Mouse (Mus musculus): Measurements from ENCODE around the gene Gm436.

Gm436 gene

DNA sequence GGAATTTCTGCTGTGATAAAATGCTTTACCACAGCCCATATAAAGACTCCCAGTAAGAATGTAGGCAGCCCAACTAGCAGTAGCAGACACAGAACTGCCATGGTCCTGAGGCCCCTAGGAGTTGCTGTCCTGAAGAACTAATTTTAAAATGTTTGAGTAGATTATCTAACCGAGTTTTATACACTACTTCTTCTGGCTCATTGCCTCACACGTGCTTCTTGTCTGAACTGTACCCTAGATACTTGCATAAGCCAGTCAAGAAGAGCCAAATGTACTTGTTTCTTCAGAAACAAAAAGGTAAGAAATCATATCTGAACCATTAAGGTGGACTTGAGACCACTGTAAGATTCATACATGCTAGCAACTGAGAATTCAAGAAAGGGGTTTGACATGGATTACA, at the start of gene Gm436:
Gene Gm436, minus strand, starts transcription at position 101 of the 400 bp plus-strand sequence.
- no peak for DNase-seq

DNA sequence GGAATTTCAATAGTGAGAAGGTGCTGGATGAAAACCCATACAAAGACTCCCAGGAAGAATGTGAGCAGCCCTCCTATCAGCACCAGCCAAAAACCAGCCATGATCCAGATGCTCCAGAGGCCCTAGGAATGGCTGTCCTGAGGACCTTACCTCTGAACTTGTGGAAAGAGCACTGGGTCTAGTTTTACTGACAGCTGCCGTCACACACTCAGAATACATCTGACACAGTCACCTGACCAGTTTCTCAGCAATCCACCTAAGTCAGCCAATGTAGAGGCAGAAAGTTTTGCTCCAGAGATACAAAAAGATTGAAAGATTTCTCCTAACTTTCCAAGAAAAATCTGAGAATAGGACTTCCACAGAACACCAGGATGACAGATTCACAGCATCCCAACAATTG, 35.1 kb upstream of the Gm436 start, which contains the start of gene Gm13178:
Gene Gm13178, minus strand, starts transcription at position 101 of the 400 bp plus-strand sequence.
- DNase-seq: no peak

DNA sequence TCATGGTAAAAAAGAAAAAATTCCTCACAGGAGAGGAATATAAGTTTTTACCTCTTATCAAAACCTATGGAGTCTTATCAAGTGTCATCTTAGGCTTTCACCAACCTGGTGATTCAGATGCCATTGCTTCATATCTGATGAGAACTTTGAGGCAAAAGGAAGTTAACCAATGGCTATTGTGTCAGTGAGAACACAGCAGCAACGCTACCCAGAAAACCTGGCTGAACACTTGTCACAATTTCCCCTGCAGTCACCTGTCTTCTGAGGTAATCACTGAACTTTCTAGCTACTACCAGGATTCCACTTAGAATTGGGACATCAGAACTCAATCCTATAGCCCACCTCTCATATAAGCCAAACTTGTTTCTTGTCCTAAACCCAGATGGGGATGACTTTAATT, 33.5 kb upstream of the Gm436 start:
- no peak for DNase-seq

DNA sequence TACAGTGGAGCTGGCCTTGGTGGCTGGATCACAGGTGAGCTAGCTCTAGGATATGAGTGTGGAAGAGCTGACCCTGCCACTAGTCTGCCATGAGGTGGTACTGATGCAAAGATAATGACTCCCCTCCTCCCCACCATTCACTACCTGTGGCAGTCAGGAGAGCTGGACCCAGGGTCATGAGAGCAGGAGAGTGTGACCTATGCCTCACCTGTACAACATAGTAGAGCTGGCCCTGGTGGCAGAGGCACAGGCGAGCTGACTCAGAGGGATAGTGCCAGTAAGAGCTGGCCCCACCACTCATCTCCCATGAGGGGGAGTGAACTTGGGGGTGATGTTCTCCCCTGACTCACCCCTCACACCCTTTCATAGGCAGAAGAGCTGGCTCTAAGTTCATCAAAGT, 32.1 kb upstream of the Gm436 start:
- no peak for DNase-seq

DNA sequence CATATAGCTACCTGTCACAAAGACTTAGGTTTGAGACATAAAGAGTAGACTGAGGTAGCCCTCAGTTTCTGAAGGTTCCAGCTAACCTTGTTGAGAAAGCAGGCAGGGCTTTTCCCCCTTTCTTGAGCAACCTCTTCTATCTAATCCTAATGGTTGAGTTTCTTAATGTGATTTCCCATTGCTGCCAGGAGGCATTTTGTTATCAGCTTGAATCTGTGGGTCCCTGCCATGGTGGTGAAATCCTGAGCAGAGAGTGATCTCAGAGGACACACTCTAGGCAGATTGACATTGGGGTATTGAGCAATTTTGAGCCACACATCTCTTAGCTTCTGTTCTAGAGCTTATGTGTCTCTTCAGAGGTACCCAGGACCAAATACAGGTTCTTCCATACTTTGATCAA, 47.9 kb downstream of the Gm436 start:
- DNase-seq: no peak
